Mouse (Mus musculus): ENCODE measurements at regions not wholly inside any gene's neighbourhood (a gene's known extent, or its start where the extent isn't known, plus 50 kb on each side); places are given as distances from the start of the nearest gene placed in this dataset.

GRCm38 (mm10) chr2:116971666-116972613 is 93.4 kb downstream of the Tmco5 start:
- no peak for TF ChIP-seq CTCF (conservative IDR thresholded peaks at IDR 0.05; ENCODE audit: low read length)
- TF ChIP-seq POU5F1 (IDR thresholded peaks at IDR 0.05; ENCODE audit: borderline replicate concordance, low read length) = no peak
